Mouse (Mus musculus): ENCODE data around the gene Hadh. TPM values are rescaled to one million over a fixed set of nuclear protein-coding genes. Genes with fewer than 3 reads are reported as not detected.

Gene Hadh
- total and polyA plus RNA-seq, 3 experiments = 42.3 to 73.4 (median 46.9) TPM

DNA sequence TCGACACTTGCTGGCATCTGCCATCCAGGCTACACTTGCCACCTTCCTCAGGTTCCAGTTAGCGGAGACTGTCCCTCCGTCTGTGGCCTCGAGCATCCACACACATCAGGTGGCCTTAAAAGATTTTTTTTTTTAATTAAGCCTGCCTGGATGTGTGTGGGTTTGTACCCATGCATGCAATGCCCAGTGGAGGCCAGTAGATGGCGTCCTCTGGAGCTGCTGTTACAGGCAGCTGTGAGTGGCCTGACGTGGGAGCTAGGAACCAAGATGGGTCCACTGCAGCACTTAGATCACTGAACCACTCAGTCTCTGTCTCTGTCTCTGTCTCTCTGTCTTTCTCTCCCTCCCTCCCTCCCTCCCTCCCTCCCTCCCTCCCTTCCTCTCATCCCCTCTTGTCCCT, 43.8 kb downstream of the Hadh start:
- no peak for DNase-seq (ENCODE audit: extremely low read depth)
- in situ Hi-C loops (cut with MboI; ENCODE audit: low pct_ligation_motif_present, low pct_unique_long_range_greater_than_20kb, low sequenced_read_pairs) = no loop called here
- H3K27me3 ChIP-seq (replicated peaks) = no peaks in the 10 kb centered on the region
- no peak overlapping the region for H3K9ac ChIP-seq (ENCODE audit: insufficient read depth, low read depth)
- TF ChIP-seq SMC3 (IDR thresholded peaks at IDR 0.05; ENCODE audit: low read depth, low read length) = peak; percentile 23; the same call in 1 of the 2 replicates
- TF ChIP-seq BHLHE40 (IDR thresholded peaks at IDR 0.05; ENCODE audit: low read depth, low read length) = no peak
- peak; percentile 44 to 62 for TF ChIP-seq CTCF (conservative IDR thresholded peaks at IDR 0.05 in 1 of 2, IDR thresholded peaks at IDR 0.05 in 1 of 2; ENCODE audit: low read depth in 2 of 2, low read length in 2 of 2)
- H3K4me1 ChIP-seq (ENCODE audit: control insufficient read depth in 1 of 2, insufficient read depth in 2 of 2) = peaks cover 0 to 4% of the 10 kb centered on the region in 2 experiments; a peak in 1 of 4 replicates
- no peak overlapping the region for H3K27ac ChIP-seq (ENCODE audit: insufficient read depth, low read depth)
- no peaks in the 10 kb centered on the region for H3K9me3 ChIP-seq (replicated peaks; ENCODE audit: low read length)
- dilution Hi-C loops (cut with MboI; ENCODE audit: extremely low pct_ligation_motif_present, extremely low pct_unique_long_range_greater_than_20kb, low sequenced_read_pairs) = no loop called here
- no peak overlapping the region for H3K4me3 ChIP-seq (replicated peaks in 1 of 3; ENCODE audit: low read depth in 2 of 3, low read length in 2 of 3, poor library complexity in 1 of 3)
- H3K4me2 ChIP-seq (ENCODE audit: insufficient read depth, low read depth, poor library complexity, severe bottlenecking) = no peak overlapping the region
- H3K36me3 ChIP-seq (replicated peaks in 1 of 2; ENCODE audit: control insufficient read depth in 1 of 2, insufficient read depth in 1 of 2, low read length in 1 of 2) = peaks cover 4 to 24% of the 10 kb centered on the region in 2 experiments
- no peaks in the 10 kb centered on the region for H3K79me2 ChIP-seq (replicated peaks; ENCODE audit: control insufficient read depth, extremely low read depth, insufficient read depth, poor library complexity, severe bottlenecking)

DNA sequence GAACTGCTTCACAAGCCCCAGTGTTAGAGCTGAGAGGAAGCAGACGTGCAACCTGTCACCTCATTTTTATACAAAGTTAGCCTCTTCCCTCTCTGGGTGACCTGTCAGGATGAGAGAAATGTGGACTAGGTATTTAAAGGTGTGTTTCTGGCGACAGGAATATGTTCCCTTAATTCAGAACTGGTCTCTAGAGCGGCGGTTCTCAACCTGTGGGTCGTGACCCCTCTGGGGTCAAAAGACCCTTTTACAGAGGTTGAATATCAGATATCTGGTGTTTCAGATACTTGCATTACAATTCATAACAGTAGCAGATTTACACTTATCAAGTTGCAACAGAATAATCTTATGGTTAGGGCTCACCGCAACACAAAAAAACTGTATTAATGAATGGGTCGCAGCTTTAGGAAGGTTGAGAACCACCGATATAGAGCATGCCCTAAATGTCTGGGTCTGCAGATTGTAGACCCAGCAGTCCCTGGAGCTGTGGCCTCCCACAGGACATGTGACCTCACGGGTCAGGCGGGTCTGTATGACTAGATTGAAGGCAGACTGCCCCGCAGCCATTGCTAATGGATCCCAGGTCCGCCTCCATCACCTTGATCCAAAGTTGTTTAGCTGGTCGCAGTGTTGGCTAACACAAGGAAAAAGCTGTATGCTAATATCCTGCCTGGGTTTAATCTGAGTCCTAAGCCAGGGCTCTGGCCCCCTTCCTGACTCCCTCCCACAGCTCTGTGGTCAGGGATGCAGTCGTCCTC, 53.1 kb downstream of the Hadh start:
- Histone ChIP-seq H3K9me3 (replicated peaks; ENCODE audit: low read length) (no peaks in the 10 kb centered on the region), H3K9ac (ENCODE audit: insufficient read depth, low read depth) (no peak overlapping the region), H3K36me3 (replicated peaks in 1 of 2; ENCODE audit: control insufficient read depth in 1 of 2, insufficient read depth in 1 of 2, low read length in 1 of 2) (peaks cover 2 to 17% of the 10 kb centered on the region in 2 experiments), H3K27ac (ENCODE audit: insufficient read depth, low read depth) (no peak overlapping the region), H3K4me3 (replicated peaks in 1 of 3; ENCODE audit: low read depth in 2 of 3, low read length in 2 of 3, poor library complexity in 1 of 3) (no peak overlapping the region), H3K79me2 (replicated peaks; ENCODE audit: control insufficient read depth, extremely low read depth, insufficient read depth, poor library complexity, severe bottlenecking) (no peaks in the 10 kb centered on the region), H3K27me3 (replicated peaks) (no peaks in the 10 kb centered on the region), H3K4me2 (ENCODE audit: insufficient read depth, low read depth, poor library complexity, severe bottlenecking) (no peak overlapping the region), H3K4me1 (ENCODE audit: control insufficient read depth in 1 of 2, insufficient read depth in 2 of 2) (no peaks in the 10 kb centered on the region)
- no peak for DNase-seq (ENCODE audit: extremely low read depth)
- dilution Hi-C loops (cut with MboI; ENCODE audit: extremely low pct_ligation_motif_present, extremely low pct_unique_long_range_greater_than_20kb, low sequenced_read_pairs) (no loop called here), in situ Hi-C loops (cut with MboI; ENCODE audit: low pct_ligation_motif_present, low pct_unique_long_range_greater_than_20kb, low sequenced_read_pairs) (no loop called here)
- TF ChIP-seq ZKSCAN1 (IDR thresholded peaks at IDR 0.05; ENCODE audit: borderline replicate concordance, low read depth, low read length) (no peak), SMC3 (IDR thresholded peaks at IDR 0.05; ENCODE audit: low read depth, low read length) (no peak), JUND (conservative IDR thresholded peaks at IDR 0.05; ENCODE audit: low read depth, low read length) (no peak), BHLHE40 (IDR thresholded peaks at IDR 0.05; ENCODE audit: low read depth, low read length) (no peak), HCFC1 (IDR thresholded peaks at IDR 0.05; ENCODE audit: low read depth, low read length) (no peak), CHD1 (IDR thresholded peaks at IDR 0.05; ENCODE audit: low read depth, low read length) (no peak), ELF1 (IDR thresholded peaks at IDR 0.05; ENCODE audit: low read depth, low read length) (no peak), RAD21 (IDR thresholded peaks at IDR 0.05; ENCODE audit: low read depth, low read length) (no peak), NRF1 (IDR thresholded peaks at IDR 0.05; ENCODE audit: low read depth, low read length) (no peak), NELFE (IDR thresholded peaks at IDR 0.05; ENCODE audit: low read depth, low read length) (no peak), MXI1 (IDR thresholded peaks at IDR 0.05; ENCODE audit: low read depth, low read length) (no peak), ZMIZ1 (IDR thresholded peaks at IDR 0.05; ENCODE audit: low read depth, low read length) (no peak), SIN3A (IDR thresholded peaks at IDR 0.05; ENCODE audit: low read length) (no peak), GABPA (IDR thresholded peaks at IDR 0.05; ENCODE audit: insufficient replicate concordance, low read depth, low read length) (no peak), ZNF384 (IDR thresholded peaks at IDR 0.05; ENCODE audit: low read depth, low read length) (no peak), MAZ (IDR thresholded peaks at IDR 0.05; ENCODE audit: low read depth, low read length) (no peak), MYC (IDR thresholded peaks at IDR 0.05; ENCODE audit: low read depth, low read length) (no peak), ZC3H11A (IDR thresholded peaks at IDR 0.05; ENCODE audit: low read depth, low read length) (no peak)

All from CH12.LX (cell line).